Mouse (Mus musculus) bone marrow macrophage, adult 2 months (primary cell): Measurements from ENCODE around the gene Dennd1b.

Experiments used
- CTCF ChIP-seq: IDR thresholded peaks from 2 replicates; pipeline ENCODE4 v1.5.1; 2012; ENCODE audit warnings: low read depth, mild to moderate bottlenecking, low read length, moderate library complexity
- POLR2A ChIP-seq: IDR thresholded peaks from 2 replicates; pipeline ENCODE4 v1.6.1; 2012; ENCODE audit warnings: mild to moderate bottlenecking, low read depth, low read length, borderline replicate concordance

DNA sequence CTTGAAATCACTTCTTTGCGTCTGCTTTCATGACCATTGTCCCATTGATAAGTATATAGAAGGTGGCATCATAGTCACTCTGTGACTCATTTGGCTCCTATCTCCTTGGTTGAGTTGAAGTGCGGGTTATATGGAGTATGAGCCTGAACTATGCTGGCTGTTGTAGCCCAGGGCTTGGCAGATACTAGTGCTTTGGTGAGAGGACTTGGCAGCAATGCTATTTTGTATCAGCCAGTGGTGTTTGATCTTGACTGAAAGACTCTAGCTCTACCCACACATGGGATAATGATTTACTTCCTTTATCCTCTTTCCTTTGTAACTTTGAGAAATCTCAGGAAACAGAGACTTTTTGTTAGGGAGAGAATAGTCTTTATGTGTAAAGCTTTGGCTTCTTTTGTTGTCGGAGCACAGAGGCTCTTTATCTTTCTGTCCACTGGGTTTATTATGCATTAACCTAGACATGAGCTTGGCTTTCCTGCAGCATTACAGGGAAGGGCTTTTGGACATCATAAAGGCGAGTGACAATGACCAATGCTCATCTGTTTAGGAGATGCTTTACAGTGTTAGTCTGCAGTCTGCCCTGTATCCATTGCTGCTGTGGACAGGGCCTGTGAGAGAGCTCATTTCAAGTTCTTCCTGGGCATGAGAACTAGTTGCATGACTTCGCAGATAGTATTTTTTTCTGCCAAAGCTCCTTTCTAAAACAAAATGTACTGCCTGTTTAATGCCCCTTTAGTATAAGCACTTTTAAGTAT is 29.3 kb downstream of the Dennd1b start:
- TF ChIP-seq CTCF (no peak), POLR2A (no peak)
